Mouse (Mus musculus) gastrocnemius, adult 2 months (tissue): ENCODE data around the gene Usf3. TPM values are rescaled to one million over a fixed set of nuclear protein-coding genes. Genes with fewer than 3 reads are reported as not detected.
A peak's percentile ranks its signal among the peaks of the same experiment; 100 is the strongest.

Experiments
- DNase-seq: peaks from one replicate; pipeline ENCODE4 v3.0.0; 2022
- H3K27ac ChIP-seq: fragments of 200-600 bp; 2 replicates; pipeline ENCODE4 v1.8.1; 2022; ENCODE audit warnings: mild to moderate bottlenecking
- H3K4me3 ChIP-seq: fragments of 200-600 bp; 2 replicates; pipeline ENCODE4 v1.8.1; 2022; ENCODE audit warnings: mild to moderate bottlenecking, moderate library complexity
- CTCF ChIP-seq: fragments of 200-600 bp; IDR thresholded peaks from 2 replicates; pipeline ENCODE4 v1.8.1; 2022; ENCODE audit warnings: antibody characterized with exemption, mild to moderate bottlenecking, moderate library complexity
- intact Hi-C: fragments of 180-260 bp; cut with DNase I; formaldehyde crosslinking; loops from one replicate; pipeline ENCODE4 v1.15.1; 2025
- total RNA-seq, 2 experiments: library from RNA; stranded (reverse); gene quantifications; 2 replicates each; pipeline ENCODE4 v1.2.3; 2021

Usf3 gene
- total RNA-seq, 2 experiments from 2014 or later: 41.6 to 47.9 TPM

GRCm38 (mm10) chr16:44176511-44176910, 3.5 kb downstream of the Usf3 start:
- no peak overlapping the region for H3K4me3 ChIP-seq
- no peak for TF ChIP-seq CTCF
- DNase-seq: no peak
- intact Hi-C loops: no loop called here
- no peak overlapping the region for H3K27ac ChIP-seq

DNA sequence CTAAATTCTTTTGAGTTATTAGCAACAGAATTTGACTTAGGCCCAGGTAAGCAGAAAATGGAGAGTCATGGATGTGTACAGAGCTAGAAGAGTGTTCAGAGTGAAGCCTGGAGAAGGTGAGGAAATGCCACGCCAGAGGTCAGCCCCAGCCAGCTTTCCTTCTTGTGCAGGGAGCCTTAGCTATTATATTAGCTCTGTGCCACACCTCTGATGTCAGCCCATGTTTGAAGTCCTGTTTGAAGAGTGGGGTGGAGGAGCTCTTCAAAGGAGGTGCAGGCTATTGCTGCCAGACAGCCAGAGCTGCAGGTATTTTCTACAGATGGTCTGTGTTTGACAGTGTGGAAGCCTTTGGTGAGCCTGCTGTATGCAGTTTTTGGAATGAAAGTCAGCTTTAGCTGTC, 5.5 kb downstream of the Usf3 start:
- intact Hi-C loops: no loop called here

DNA sequence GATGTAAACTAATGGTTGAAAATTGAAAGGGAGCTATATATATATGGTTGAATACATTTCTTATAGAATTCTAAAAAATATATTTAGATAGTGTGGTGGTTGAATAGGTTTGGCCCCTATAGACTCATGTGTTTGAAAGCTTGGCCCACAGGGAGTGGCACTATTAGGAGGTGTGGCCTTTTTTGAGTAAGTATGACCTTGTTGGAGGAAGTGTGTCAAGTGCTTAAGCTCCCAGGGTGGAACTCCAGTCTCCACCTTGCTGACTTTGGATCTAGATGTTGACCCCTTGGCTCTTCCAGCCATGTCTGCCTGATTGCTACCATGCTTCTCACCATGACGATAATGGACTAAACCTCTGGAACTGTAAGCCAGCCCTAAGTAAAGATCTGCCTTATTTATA, 9.6 kb downstream of the Usf3 start:
- Histone ChIP-seq H3K27ac (no peak overlapping the region), H3K4me3 (no peak overlapping the region)
- DNase-seq: no peak
- no peak for TF ChIP-seq CTCF
- intact Hi-C loops: no loop called here

More for the DNA sequence above, 5.5 kb downstream of the Usf3 start:
- Histone ChIP-seq H3K27ac (0 out of 2 replicates have a peak overlapping the region, but pooled peaks have one; percentile 0), H3K4me3 (no peak overlapping the region)
- no peak for DNase-seq
- no peak for TF ChIP-seq CTCF

DNA sequence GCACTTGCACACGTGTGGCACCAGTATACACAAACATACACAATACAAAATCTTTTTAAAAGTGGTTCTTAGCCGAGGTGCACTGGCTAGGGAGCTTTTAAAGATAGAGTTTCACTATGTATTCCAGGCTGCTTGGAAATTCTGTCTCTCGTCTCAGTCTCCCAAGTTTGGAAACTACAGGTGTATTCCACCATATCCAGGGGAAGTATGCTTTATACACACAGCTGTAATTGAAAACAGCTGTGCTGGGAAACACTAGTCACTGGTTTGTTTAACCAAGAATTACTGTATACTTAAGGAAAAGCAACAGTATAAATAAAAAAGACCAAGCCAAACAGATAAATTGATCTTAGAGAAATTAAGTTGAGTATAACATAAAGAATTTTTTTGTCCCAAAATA, 11.7 kb downstream of the Usf3 start:
- intact Hi-C loops: no loop called here
- Histone ChIP-seq H3K4me3 (no peak overlapping the region), H3K27ac (peak overlapping the region; percentile 16; the same call in 1 of the 2 replicates)
- no peak for TF ChIP-seq CTCF
- DNase-seq: no peak

DNA sequence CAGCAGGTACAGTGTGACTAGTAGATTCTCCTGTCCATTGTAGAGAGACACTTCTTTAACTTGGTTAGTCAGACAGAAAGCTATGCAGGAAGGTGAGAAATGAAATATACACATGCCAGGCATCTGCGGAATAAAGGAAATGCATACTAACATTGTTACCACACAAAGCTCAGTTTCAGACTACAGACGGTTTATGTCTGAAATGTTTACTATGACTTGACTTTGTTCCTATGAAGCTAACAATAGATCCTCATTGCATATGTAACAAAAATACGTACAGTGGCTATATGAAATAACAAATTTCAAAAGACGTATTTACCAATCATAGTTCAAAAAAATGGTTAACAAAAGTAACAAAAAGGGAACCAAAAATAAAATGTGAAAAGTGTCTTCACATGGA, 14.1 kb downstream of the Usf3 start:
- H3K4me3 ChIP-seq: no peak overlapping the region
- no peak for TF ChIP-seq CTCF
- intact Hi-C loops: no loop called here

GRCm38 (mm10) chr16:44188766-44189165, 15.7 kb downstream of the Usf3 start:
- H3K27ac ChIP-seq: no peak overlapping the region
- no peak for DNase-seq
- intact Hi-C loops: no loop called here
- TF ChIP-seq CTCF: no peak
- no peak overlapping the region for H3K4me3 ChIP-seq

More for the DNA sequence above, 14.1 kb downstream of the Usf3 start:
- no peak overlapping the region for H3K27ac ChIP-seq
- DNase-seq: no peak

- TF ChIP-seq CTCF: no peak
- peak overlapping the region; percentile 70 for H3K27ac ChIP-seq
- DNase-seq: no peak
- intact Hi-C loops: no loop called here
- H3K4me3 ChIP-seq: no peak overlapping the region
Observed at GRCm38 (mm10) chr16:44190032-44190431, 17.0 kb downstream of the Usf3 start.

DNA sequence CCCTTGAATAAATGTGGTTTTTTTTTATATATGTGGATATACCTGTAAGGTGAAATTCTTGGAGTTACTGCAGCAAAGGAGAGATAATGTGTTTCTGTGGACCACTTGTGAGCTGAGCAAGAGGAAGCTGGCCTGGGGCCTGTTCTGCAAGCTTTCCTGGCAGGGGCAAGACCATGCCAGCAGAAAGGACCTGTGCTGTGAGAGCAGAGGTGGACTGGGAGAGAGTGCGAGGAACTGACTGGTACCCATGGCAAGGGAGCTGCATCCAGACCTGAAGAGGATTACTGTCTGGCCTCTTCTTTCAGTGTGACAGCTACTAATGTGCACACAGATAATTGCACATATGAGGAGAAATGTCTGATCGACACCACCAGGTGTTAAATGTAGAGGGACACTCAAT, 17.9 kb downstream of the Usf3 start:
- no peak for TF ChIP-seq CTCF
- intact Hi-C loops: no loop called here
- peak overlapping the region; percentile 70 for H3K27ac ChIP-seq
- DNase-seq: no peak
- no peak overlapping the region for H3K4me3 ChIP-seq

DNA sequence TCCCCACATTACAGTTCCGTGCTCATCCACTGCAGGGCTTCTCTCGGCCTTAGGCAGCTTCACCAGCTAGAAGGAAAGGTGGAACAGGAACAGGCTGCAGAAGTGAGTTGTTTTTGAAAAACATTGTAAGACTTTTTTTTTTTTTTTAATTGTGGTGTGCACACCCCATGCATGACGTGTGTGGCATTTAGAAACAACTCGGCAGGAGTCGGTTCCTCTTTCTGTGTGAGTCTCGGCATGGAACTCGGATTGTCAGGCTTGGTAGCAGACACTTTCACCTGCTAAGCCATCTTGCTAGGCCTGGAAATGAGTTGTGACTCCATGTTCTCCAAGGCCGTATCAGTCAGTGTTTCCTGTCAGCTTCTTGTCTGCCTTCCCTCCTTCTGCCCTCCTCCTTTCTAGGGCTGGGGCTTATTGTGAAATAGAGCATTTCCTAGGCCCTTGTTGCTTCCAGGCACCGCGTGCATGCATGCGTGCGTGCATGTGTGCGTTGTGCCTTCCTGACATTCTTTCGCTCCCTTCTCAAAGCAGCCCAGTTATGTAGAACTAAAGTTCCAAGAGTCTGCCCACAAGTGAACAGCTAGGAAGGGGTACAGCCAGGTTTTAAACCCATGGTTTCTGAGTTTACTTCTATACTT, 26.1 kb downstream of the Usf3 start:
- no peak for TF ChIP-seq CTCF
- Histone ChIP-seq H3K27ac (peak overlapping the region; percentile 79), H3K4me3 (no peak overlapping the region)
- no peak for DNase-seq
- intact Hi-C loops: no loop called here

DNA sequence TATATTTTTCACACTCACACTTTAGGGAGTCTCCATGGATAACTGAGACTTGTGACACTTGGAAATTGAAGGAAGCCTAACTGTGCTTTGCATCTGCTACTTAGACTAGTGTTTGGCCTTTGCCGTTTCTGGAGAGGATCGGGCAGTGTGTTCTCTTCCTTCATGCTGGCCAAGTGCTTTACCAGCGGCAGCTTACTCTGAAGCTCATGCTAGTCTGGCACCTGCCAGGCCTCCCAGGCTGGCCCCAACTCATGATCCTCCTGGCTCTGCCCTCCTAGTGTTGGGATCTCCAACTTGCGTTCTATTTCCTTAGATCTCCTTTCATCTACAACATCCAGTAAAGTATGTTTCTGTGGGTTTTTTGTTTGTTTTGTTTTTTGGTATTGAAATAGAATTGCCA, 27.1 kb downstream of the Usf3 start:
- no peak overlapping the region for H3K4me3 ChIP-seq
- peak; percentile 70 for DNase-seq
- intact Hi-C loops: no loop called here
- peak overlapping the region; percentile 79 for H3K27ac ChIP-seq
- TF ChIP-seq CTCF: no peak

GRCm38 (mm10) chr16:44204331-44204730, 31.3 kb downstream of the Usf3 start:
- Histone ChIP-seq H3K27ac (peak overlapping the region; percentile 70), H3K4me3 (no peak overlapping the region)
- DNase-seq: no peak
- no peak for TF ChIP-seq CTCF
- intact Hi-C loops: no loop called here

DNA sequence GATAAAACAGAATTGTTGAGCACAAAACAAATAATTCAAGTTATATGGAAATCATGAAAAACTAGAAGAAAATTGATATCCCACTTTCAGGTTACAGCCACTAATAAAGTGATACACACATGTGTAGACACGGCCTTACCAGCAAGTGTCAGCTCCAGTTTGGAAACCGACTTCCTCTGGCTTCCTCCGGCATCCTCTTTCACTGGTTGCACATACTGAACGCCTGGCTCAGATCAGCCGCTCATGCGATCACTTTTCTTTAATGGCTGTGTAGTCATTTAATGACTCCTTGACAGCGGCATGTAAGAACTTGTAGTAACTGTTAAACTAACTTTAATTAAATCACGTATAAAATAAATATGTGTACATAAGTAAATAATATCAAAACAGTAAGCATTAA, 32.9 kb downstream of the Usf3 start:
- TF ChIP-seq CTCF: no peak
- intact Hi-C loops: no loop called here
- Histone ChIP-seq H3K4me3 (no peak overlapping the region), H3K27ac (peak overlapping the region; percentile 72)
- peak; percentile 65 for DNase-seq

DNA sequence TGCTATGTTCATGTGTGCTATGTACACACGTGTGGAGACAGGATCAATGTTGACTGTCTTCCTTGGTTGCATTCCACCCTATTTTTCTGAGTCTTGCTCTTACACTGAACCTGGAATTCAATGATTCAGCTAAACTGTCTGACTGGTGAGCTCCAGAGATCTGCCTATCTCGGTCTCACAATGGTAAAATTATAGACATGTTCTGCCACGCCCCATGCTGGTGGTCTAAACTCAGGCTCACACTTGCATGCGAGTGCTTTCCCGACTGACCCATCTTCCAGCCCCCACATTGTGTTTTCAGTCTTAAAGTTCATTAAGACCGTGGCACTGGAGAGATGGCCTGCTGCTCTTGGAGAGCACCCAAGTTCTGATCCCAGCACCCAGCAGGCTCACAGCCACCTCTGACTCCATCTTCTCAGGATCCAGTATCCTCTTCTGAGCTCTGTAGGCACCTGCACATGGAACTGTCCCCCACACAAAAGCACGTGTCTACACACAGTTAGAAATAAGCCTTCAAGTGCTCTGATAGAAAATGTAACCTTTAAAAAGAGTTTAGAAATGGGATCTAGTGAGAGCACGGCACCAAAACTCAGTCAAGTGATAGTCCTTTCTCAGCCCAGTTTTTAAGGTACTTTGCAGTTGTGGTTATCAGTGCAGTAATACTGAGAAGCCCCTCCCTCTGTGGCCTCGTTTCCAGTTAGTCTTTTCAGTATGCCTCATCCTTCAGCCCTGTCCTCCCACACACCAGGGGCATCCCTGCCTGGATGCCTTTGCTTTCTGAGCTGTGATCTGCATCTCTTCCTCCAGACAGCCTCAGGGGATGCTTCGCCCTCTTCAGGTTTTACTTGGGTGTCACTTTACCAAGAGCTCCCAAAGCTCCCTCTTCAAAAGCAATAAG, 37.4 kb downstream of the Usf3 start:
- no peak for DNase-seq
- TF ChIP-seq CTCF: no peak
- Histone ChIP-seq H3K4me3 (no peak overlapping the region), H3K27ac (peak overlapping the region; percentile 48)
- intact Hi-C loops: no loop called here

- no peak for TF ChIP-seq CTCF
- DNase-seq: no peak
- intact Hi-C loops: no loop called here
- peak overlapping the region; percentile 48 for H3K27ac ChIP-seq
- H3K4me3 ChIP-seq: no peak overlapping the region
Observed at GRCm38 (mm10) chr16:44211054-44211414, 38.0 kb downstream of the Usf3 start.
